Mouse (Mus musculus) central nervous system, embryonic 11.5 days (tissue): ENCODE measurements around the gene Mrps7. TPM values are rescaled to one million over a fixed set of nuclear protein-coding genes. Genes with fewer than 3 reads are reported as not detected.

Experiments used
- polyA plus RNA-seq: library from polyadenylated mRNA; depleted of rRNA; stranded (reverse); fragments of >200 nt; gene quantifications from 2 replicates; pipeline ENCODE4 v1.2.3, GENCODE M21; 2012; rRNA removed

Mrps7 gene
- 46.0 and 49.5 TPM in 2 replicates for polyA plus RNA-seq

GRCm38 (mm10) chr11:115603476-115604303, at the start of gene Mrps7, which contains the start of gene Gga3:
Gene Mrps7, plus strand, starts transcription at chr11:115603925.
Gene Gga3, minus strand, starts transcription at chr11:115604051.

GRCm38 (mm10) chr11:115564064-115564809, 39.5 kb upstream of the Mrps7 start, which contains the start of gene Nup85:
Gene Nup85, plus strand, starts transcription at chr11:115564434.

GRCm38 (mm10) chr11:115612410-115613137, 8.8 kb downstream of the Mrps7 start, which contains the start of gene Mif4gd:
Gene Mif4gd, minus strand, starts transcription at chr11:115612969.

DNA sequence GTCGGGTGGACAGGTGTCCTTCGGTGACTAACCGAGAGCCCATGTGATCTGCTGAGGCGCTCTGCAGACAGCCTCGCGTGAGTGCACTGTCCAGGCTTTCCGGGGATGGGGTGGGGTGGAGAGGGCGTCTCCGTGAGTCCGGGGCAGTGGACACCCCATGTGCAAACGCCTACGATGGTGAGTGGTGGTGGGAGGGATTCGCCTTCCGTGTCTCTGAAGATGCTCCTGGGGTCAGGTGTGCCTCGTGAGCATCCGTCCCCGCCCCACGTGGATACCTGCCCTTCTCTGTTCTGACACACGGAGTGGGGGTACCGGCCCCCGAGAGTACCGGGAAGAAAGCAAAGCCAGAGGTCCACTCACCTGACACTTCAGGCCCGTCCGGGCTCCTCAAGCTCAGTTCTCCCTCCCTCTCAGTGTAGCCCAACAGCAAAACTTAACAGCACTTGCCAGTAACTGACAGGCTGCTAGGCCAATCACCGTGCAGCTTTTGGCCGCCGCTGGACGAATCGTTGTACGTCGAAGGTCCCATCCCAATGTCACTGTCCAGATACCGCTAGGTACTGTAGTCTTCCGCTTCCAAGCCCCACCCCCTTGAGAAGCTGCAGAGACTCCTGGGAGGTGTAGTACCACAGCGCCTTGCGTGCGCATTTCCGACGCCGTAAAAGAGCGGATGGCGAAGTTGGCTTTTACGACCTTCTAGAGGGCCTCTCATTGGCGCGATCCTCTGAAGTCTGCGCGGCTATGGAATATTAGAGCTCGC, 24.2 kb downstream of the Mrps7 start, which contains the start of gene Slc25a19:
Gene Slc25a19, minus strand, starts transcription at position 591 of the 760 bp plus-strand sequence.

Other genes with a start within 250 kb of the Mrps7 start
- 14.4 and 17.7 TPM in 2 replicates for gene Hid1, start 236.2 kb upstream of the Mrps7 start, polyA plus RNA-seq
- 29.3 and 33.6 TPM in 2 replicates for gene Cdr2l, start 222.0 kb upstream of the Mrps7 start, polyA plus RNA-seq
- 139 and 210 TPM in 2 replicates for gene Mrpl58, start 200.2 kb upstream of the Mrps7 start, polyA plus RNA-seq
- 593 and 879 TPM in 2 replicates for gene Atp5h, start 184.0 kb upstream of the Mrps7 start, polyA plus RNA-seq
- gene Kctd2, start 183.8 kb upstream of the Mrps7 start, polyA plus RNA-seq = 40.2 and 48.1 TPM in 2 replicates
- 0.10 TPM in 2 replicates for gene Trim80, start 163.4 kb upstream of the Mrps7 start, polyA plus RNA-seq
- gene Slc16a5, start 141.5 kb upstream of the Mrps7 start, polyA plus RNA-seq = 0.04 TPM in 1 of 2 replicates, not detected in the other
- gene Armc7, start 128.3 kb upstream of the Mrps7 start, polyA plus RNA-seq = 5.2 and 5.9 TPM in 2 replicates
- gene Nt5c, start 112.1 kb upstream of the Mrps7 start, polyA plus RNA-seq = 50.7 and 84.0 TPM in 2 replicates
- gene Jpt1, start 89.5 kb upstream of the Mrps7 start, polyA plus RNA-seq = 491 and 541 TPM in 2 replicates
- 729 and 931 TPM in 2 replicates for gene Sumo2, start 67.6 kb upstream of the Mrps7 start, polyA plus RNA-seq
- gene Nup85, start 39.5 kb upstream of the Mrps7 start, polyA plus RNA-seq = 177 and 260 TPM in 2 replicates
- 27.1 and 43.6 TPM in 2 replicates for gene Gga3, start 126 bp downstream of the Mrps7 start, polyA plus RNA-seq
- gene Mif4gd, start 9.0 kb downstream of the Mrps7 start, polyA plus RNA-seq = 16.9 and 20.8 TPM in 2 replicates
- 28.0 and 28.7 TPM in 2 replicates for gene Slc25a19, start 24.4 kb downstream of the Mrps7 start, polyA plus RNA-seq
- gene Grb2, start 104.7 kb downstream of the Mrps7 start, polyA plus RNA-seq = 66.4 and 72.0 TPM in 2 replicates
- 35.3 and 43.4 TPM in 2 replicates for gene Tmem94, start 161.5 kb downstream of the Mrps7 start, polyA plus RNA-seq
- gene Caskin2, start 209.7 kb downstream of the Mrps7 start, polyA plus RNA-seq = 22.0 and 25.5 TPM in 2 replicates
- gene Tsen54, start 210.8 kb downstream of the Mrps7 start, polyA plus RNA-seq = 27.6 and 38.3 TPM in 2 replicates
- gene Llgl2, start 220.1 kb downstream of the Mrps7 start, polyA plus RNA-seq = 5.4 and 6.8 TPM in 2 replicates